Mouse (Mus musculus): Measurements from ENCODE around the gene Rab15.

The Rab15 gene

DNA sequence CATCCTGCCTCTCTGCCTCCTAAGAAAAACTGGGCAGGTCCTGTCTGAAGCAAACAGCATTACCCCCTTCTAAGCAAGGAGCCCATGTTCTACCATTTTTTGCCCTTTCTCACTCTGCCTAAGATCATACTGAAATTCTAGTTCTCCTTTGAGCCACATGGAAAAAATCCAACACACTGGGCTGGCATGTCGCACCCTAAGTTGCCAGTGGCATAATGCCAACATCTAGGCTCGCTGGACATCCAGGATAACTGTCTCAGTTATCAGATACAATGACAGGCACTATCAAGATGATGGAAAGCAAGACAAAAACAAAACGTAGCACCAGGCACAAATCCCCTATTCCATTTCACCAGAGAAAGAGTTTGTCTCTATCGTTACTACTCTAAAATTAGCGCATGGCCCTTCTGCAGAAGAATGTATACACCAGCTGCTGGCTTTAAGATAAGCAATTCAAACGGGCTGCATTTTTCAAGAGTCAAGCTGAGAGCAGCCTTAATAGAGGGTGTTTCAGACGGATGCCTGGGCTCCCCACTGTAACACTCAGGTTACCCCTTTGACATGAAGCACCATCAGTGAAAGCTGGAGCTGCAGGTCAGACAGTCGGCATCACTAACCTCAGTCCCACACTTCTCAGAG lies 32.1 kb downstream of the Rab15 start:
- in situ Hi-C loops (cut with MboI; ENCODE audit: low pct_unique_long_range_greater_than_20kb in 1 of 2, low sequenced_read_pairs in 2 of 2, unreplicated experiment in 1 of 2), result no loop called here

DNA sequence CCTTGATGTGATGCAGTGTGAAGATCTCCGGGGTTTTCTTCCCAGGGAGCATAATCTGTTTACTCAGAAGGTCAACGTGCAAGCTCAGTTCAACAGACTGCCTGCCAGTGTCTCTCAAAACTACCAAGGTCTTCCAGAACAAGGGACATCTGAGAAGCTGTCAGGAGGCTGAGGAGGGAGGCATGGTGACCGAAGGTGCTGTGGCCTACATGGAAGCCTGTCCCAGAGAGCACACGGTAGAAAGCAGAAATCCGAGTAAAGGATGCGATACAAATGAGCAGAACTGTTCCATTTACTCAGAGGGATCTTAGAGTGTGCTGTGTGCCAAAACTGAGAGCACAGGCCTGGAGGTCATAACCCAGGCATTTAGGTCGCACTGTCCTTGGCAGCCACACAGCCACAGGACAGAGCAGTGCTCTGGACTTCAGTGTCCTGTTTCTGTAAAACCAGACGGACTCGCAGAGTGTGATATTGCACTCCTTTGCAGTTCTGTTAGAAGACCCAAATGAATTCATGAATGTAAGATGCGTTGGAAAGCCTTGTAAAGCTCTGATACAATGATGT lies 38.6 kb downstream of the Rab15 start:
- in situ Hi-C loops (cut with MboI; ENCODE audit: low pct_unique_long_range_greater_than_20kb in 1 of 2, low sequenced_read_pairs in 2 of 2, unreplicated experiment in 1 of 2), result no loop called here

- in situ Hi-C loops (cut with MboI; ENCODE audit: low pct_unique_long_range_greater_than_20kb in 1 of 2, low sequenced_read_pairs in 2 of 2, unreplicated experiment in 1 of 2), result no loop called here
Observed at GRCm38 (mm10) chr12:76780639-76781468, 41.9 kb downstream of the Rab15 start.

GRCm38 (mm10) chr12:76779951-76780350 lies 42.8 kb downstream of the Rab15 start:
- in situ Hi-C loops (cut with MboI; ENCODE audit: low pct_unique_long_range_greater_than_20kb in 1 of 2, low sequenced_read_pairs in 2 of 2, unreplicated experiment in 1 of 2), result no loop called here

GRCm38 (mm10) chr12:76778305-76779083 lies 44.2 kb downstream of the Rab15 start:
- in situ Hi-C loops (cut with MboI; ENCODE audit: low pct_unique_long_range_greater_than_20kb in 1 of 2, low sequenced_read_pairs in 2 of 2, unreplicated experiment in 1 of 2), result no loop called here

DNA sequence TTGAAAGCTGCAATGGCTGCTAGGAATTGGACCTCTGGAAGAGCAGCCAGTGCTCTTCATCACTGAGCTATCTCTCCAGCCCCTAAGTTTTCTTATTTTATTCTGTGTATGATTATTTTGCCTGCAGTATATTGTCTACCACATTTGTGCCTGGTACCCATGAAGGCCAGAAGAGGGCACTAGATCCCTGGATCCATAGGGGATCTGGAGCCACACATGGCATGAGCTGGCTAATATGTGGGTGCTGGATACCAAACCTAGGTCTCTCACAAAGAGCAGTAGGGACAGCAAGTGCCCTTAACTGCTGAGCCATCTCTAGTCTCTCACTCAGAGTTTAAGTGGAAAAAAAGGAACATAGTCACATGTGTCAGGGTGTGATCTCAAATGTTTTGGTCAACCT lies 44.9 kb downstream of the Rab15 start:
- in situ Hi-C loops (cut with MboI; ENCODE audit: low pct_unique_long_range_greater_than_20kb in 1 of 2, low sequenced_read_pairs in 2 of 2, unreplicated experiment in 1 of 2), result no loop called here

- in situ Hi-C loops (cut with MboI; ENCODE audit: low pct_unique_long_range_greater_than_20kb in 1 of 2, low sequenced_read_pairs in 2 of 2, unreplicated experiment in 1 of 2), result no loop called here
Observed at GRCm38 (mm10) chr12:76776898-76777297, 45.8 kb downstream of the Rab15 start.

- in situ Hi-C loops (cut with MboI; ENCODE audit: low pct_unique_long_range_greater_than_20kb in 1 of 2, low sequenced_read_pairs in 2 of 2, unreplicated experiment in 1 of 2), result no loop called here
Observed at GRCm38 (mm10) chr12:76775132-76775531, 47.6 kb downstream of the Rab15 start.

DNA sequence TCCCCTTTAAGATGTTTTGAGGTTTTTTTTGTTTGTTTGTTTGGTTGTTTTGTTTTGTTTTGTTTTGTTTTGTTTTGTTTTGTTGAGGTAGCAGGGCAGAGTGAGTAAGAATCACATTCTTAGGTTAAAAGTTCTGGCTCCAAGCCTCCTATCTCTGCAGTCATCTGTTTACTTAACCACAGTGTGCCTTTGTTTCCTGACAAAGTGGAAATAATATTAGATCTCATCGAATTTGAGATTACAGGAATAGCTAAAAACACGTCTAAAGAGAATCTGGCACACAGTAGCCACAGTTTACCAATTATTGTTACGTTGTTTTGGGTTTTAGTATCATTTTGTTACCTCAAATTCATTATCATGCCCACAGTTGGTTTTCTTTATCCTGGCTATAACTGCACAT lies 48.1 kb downstream of the Rab15 start:
- in situ Hi-C loops (cut with MboI; ENCODE audit: low pct_unique_long_range_greater_than_20kb in 1 of 2, low sequenced_read_pairs in 2 of 2, unreplicated experiment in 1 of 2), result no loop called here

DNA sequence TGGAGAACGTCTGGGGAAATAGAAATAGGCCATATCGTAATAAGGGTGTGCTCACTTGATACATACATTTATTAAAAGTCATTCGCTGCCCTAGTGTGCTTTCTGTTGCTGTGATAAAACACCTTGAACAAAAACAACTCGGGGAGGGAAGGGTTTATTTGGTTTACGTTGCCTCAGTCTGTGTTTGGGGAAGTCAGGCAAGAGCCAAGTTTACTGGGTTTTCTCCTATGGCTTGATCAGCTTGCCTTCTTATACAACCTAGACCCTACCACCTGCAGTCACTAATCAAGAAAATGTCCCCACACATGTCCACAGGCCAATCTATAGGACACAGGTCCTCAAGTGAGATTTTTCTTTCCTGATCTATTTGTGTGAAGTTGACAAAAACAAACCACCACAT lies 51.2 kb downstream of the Rab15 start:
- in situ Hi-C loops (cut with MboI; ENCODE audit: low pct_unique_long_range_greater_than_20kb in 1 of 2, low sequenced_read_pairs in 2 of 2, unreplicated experiment in 1 of 2), result no loop called here

GRCm38 (mm10) chr12:76770841-76771500 lies 51.7 kb downstream of the Rab15 start:
- in situ Hi-C loops (cut with MboI; ENCODE audit: low pct_unique_long_range_greater_than_20kb in 1 of 2, low sequenced_read_pairs in 2 of 2, unreplicated experiment in 1 of 2), result no loop called here

DNA sequence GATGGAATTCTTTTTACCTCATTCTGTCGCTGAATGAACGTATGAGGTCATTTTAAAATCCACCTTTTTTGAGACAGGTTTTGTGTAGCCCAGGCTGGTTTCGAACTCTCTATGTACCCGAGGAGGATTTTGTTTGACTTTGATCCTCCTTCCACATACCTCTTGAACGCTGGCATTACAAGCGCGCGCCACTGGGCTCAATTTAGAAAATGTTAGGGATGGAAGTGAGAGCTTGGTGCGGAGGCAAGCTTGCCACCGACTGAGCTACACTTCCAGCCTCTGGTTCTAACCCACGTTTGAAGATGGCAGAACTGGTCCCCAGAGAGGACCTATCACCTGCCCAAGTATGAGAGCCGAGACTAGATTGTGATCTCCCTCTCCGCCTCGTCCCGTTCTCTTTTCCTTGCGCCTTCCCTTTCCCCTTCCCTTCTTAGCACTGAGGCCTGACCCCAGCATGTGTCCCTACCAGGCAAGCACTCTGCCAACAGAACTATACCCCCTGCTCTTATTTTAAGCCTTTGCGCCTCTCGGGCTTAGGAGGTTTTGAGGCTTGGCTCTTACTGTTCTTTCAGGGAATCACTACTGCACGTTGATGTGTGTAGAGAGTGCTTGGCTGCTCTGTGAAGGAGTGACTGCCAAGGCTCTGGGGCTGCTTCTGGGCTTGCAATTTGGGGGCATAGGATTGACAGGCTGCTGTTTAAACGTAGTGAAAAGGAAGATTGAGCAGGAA lies 56.6 kb downstream of the Rab15 start:
- in situ Hi-C loops (cut with MboI; ENCODE audit: low pct_unique_long_range_greater_than_20kb in 1 of 2, low sequenced_read_pairs in 2 of 2, unreplicated experiment in 1 of 2), result no loop called here

DNA sequence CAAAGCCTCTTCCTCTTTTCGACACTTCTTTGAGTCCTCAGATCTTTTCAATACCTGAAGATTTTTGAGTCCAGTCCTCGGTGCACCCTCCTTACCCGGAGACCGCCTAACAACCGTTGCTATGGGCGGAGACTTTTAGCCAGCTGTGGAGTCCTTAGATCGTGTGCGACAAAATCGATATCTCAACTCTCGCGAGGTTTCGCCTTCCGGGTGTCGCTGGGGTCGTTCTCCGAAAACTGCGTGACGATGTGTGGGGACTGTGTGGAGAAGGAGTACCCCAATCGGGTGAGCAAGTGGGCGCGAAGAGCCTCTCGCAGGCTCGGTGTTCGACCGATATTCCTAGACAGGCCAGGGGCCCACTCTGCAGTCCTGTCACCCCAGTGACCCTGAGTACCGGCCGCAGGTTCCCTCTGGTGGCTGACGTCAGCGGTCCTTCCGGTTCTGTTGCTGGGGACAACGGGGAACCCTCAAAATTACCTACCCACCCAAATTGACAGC lies 57.3 kb downstream of the Rab15 start, which contains the start of the genes Churc1 and Fntb:
TSS of gene Churc1 (plus strand) at position 185 of the 498 bp plus-strand sequence.
TSS of gene Fntb (plus strand) at position 236 of the 498 bp plus-strand sequence.
- in situ Hi-C loops (cut with MboI; ENCODE audit: low pct_unique_long_range_greater_than_20kb in 1 of 2, low sequenced_read_pairs in 2 of 2, unreplicated experiment in 1 of 2), result no loop called here

DNA sequence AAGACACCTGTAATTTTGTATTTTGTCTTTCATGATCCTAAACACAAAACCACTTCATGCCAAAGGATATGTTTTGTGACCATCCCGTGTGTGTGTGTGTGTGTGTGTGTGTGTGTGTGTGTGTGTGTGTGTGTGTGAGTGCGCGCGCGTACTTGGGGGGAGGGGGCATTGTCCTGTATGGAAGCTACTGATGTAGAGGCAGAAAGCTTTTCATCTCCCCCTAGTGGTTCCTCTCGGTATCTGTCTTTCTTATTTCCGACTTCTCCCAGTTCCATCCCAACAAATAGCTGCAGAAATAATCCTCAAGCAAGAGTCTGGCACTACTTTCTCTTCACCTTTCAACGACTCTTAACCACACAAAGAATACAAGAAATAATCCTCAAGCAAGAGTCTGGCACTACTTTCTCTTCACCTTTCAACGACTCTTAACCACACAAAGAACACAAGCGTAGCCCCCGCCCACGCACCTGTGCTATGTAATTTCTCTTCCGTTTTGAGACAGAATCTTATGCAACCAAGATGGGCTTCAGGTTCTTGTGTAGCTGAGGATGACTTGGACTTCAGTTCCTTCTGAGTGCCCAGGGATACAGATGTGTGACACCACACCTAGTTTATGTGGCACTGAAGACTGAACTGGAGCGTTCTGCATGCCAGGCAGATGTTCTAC lies 69.9 kb downstream of the Rab15 start:
- in situ Hi-C loops (cut with MboI; ENCODE audit: low pct_unique_long_range_greater_than_20kb in 1 of 2, low sequenced_read_pairs in 2 of 2, unreplicated experiment in 1 of 2), result no loop called here

- in situ Hi-C loops (cut with MboI; ENCODE audit: low pct_unique_long_range_greater_than_20kb in 1 of 2, low sequenced_read_pairs in 2 of 2, unreplicated experiment in 1 of 2), result no loop called here
Observed at GRCm38 (mm10) chr12:76750866-76751459, 71.7 kb downstream of the Rab15 start.

Measured in mouse embryonic stem cell (cell line).